Mouse (Mus musculus) testis, adult 2 months (tissue): ENCODE data around the gene Ccdc194.

Source experiments
- CTCF ChIP-seq: fragments of 200-500 bp; IDR thresholded peaks from 2 replicates; pipeline ENCODE4 v1.5.1; 2012; ENCODE audit warnings: low read depth, mild to moderate bottlenecking, inconsistent platforms, low read length, moderate library complexity; ENCODE audit not compliant: control insufficient read depth, insufficient read depth, insufficient replicate concordance
- POLR2A ChIP-seq: fragments of 200-500 bp; IDR thresholded peaks from 2 replicates; pipeline ENCODE4 v1.6.1; 2012; ENCODE audit warnings: low read depth, mild to moderate bottlenecking, inconsistent platforms, low read length, moderate library complexity; ENCODE audit not compliant: control insufficient read depth

- TF ChIP-seq CTCF (no peak), POLR2A (no peak)
Observed at GRCm38 (mm10) chr8:71574426-71574825, 48.9 kb upstream of the Ccdc194 start.
